Mouse (Mus musculus): Measurements from ENCODE around the gene Cacnb2.
A peak's percentile ranks its signal among the peaks of the same experiment; 100 is the strongest.

Gene Cacnb2

GRCm38 (mm10) chr2:14801446-14802046 is 198.7 kb downstream of the Cacnb2 start:
- DNase-seq = no peak

GRCm38 (mm10) chr2:14807650-14808347 is 204.9 kb downstream of the Cacnb2 start:
- no peak for DNase-seq

- no peak for DNase-seq
Observed at GRCm38 (mm10) chr2:14814977-14815376, 212.1 kb downstream of the Cacnb2 start.

GRCm38 (mm10) chr2:14818651-14819050 is 215.8 kb downstream of the Cacnb2 start:
- DNase-seq = no peak

- no peak for DNase-seq
Observed at GRCm38 (mm10) chr2:14820946-14821345, 218.1 kb downstream of the Cacnb2 start.

DNA sequence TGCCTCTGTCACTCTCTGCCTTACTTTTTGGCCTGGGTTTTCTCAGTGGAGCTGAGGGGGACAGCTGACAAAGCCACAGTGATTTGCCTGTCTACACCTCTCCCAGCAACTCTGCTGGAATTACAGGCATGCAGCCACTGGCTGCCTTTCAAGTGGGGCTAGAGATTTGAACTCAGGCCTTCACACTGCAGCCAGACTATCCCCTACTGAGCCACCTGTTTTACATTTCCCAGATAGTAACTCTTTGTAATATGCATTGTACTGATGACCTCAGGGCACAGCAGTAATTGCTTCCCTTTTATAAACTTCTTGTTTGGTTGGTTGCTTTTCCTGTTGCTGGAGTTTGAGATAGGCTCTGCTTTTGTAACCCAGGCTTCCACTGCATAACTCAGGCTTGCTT is 220.2 kb downstream of the Cacnb2 start:
- no peak for DNase-seq

- DNase-seq = no peak
Observed at GRCm38 (mm10) chr2:14823816-14824348, 221.0 kb downstream of the Cacnb2 start.

DNA sequence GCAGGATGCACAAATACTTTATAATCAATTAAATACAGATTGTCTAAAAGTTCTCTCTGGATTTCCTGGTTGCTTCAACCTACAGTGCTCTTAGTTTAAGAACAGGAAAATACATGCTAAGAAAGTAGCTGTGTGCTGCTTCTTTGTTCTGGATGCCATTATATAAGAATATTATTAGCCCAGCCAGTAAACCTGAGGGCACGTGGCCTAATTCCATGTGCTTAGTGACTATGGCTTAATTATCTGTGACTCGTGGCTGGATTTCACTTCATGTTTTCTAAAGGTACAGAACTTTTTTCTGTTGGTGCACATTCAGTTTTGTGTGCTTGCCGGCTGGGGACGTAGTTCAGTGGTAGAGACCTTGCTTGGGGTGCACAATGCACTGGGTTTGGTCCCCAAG is 222.3 kb downstream of the Cacnb2 start:
- DNase-seq = no peak

DNA sequence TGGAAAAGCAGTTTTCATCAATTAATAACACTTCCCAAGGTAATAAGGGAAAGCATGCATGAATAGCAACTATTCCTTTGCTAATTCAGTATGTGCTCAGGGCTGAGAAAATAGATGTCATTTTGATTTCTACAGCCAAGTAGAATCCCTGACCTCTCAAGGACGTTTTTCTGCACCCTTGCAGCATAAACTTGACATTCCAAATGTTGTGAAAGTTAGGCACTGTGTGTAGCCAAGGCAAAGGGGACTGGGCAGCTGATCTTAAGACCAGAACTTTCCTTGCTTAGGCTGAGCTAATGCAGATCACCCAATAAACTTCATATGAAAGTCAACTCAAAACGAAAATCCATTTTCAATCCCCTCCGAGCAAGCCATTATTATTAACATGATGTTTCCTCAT is 226.6 kb downstream of the Cacnb2 start:
- no peak for DNase-seq

DNA sequence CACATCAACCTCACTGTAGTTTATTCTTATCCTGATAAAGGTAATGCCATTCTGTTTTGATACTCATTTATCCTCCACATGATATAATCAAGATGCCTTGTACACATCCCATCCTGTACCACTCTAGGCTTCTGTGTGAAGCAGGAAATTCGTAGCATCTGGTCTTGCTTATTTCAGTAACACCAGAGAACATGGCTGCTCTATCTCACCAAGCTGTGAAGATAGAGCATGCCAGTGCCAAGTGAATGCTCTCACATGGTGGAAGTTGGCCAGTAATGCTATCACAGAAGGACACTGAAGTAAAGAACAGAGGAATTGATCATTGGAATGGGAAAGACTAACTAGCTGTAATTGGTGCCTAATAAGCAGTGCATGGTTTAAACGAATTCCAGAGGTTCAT is 228.4 kb downstream of the Cacnb2 start:
- DNase-seq = no peak

- DNase-seq = no peak
Observed at GRCm38 (mm10) chr2:14834700-14835317, 231.9 kb downstream of the Cacnb2 start.

GRCm38 (mm10) chr2:14841272-14841671 is 238.4 kb downstream of the Cacnb2 start:
- no peak for DNase-seq

GRCm38 (mm10) chr2:14846727-14847126 is 243.8 kb downstream of the Cacnb2 start:
- DNase-seq = no peak

DNA sequence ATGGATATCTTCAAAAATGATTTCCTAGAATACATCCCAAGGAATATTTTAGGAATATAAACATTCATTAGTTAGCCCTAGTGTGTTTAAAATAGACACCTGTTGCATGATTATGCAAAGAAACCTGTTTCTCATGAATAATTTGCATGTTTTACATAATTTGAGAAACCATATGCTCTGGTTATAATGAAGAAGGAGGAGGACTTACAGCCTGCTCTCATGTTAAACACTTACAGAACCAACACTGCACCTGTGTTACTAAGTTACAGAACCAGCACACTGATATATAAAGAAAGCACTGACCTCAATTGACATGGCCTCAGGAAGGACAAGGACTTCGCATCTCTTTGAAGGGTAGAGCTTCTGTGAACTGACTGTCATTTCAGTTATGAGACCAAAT is 244.3 kb downstream of the Cacnb2 start:
- DNase-seq = no peak

- no peak for DNase-seq
Observed at GRCm38 (mm10) chr2:14850831-14851230, 247.9 kb downstream of the Cacnb2 start.

- DNase-seq = no peak
Observed at GRCm38 (mm10) chr2:14851383-14851782, 248.5 kb downstream of the Cacnb2 start.

DNA sequence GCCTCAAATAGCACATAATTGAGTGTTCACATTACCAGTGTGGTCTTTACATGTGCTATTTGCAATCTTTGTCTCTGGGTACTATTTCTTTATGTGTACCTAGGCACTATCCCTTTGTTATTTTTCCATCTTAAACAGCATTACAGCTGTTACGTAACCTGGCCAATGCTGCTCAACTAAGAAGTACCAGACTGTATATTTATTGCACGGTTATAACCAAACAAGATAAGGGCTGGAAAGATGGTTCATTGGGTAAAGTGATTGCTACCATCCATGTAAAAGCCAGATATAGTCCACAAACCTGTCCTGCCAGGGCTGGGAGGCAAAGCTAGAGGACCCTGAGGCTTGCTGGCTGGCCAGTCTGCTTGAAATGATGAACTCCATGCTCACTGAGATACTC is 251.2 kb downstream of the Cacnb2 start:
- DNase-seq = no peak

DNA sequence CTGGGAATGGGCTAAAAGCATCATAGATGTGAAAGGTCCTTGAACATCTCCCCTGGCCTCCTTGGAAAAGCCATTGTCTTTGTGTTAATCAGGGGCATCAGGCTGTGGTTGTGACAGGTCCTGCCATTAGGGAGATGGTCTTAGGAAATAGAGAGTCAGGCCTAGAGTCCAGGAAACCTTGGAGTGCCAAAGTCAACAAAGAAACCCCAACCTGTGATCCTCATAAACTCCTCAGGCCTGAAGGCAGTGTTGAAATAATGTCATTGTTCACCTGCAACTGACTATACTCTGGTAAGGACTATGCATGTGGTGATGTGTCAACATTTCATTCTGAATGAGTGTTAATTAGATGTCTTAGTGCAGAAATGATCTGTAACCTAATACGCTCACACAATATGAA is 255.4 kb downstream of the Cacnb2 start:
- no peak for DNase-seq

DNA sequence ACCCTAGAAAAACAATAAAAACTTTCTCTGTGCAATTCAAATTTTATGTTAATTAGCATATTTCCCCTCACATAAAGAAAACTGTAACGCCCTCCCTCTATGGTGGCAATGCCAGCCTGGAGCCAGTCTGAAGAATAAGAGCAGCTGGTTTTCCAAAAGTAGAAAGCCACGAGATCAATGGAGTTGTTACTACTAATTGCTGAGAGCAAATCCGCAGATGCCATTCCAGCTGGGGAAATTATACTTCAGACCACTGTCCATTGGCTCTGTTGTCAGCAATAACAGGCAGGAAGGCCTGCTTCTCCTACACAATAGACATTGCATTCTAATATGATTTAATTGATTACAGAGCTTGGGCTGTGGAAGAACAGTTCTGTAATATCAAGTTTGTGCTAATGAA is 257.5 kb downstream of the Cacnb2 start:
- DNase-seq = no peak

DNA sequence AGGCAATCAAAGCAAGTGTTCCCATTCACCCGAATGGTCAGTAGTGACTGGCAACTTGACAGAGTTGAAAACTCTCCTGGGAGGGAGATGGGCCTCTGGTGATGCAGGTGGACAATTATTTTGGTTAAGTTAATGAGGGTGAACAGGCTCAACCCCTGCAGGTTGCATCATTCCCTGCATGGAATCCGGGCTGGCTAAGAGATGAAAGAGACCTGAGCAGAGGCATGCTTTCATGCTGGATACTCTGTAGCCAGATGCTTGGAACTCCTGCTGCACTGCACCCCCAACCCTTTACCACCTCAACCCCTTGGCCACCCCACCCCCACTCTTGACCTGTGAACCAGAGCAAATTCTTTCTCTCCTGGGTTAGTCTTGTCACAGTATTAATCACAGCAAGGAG is 258.7 kb downstream of the Cacnb2 start:
- no peak for DNase-seq

GRCm38 (mm10) chr2:14862981-14863380 is 260.1 kb downstream of the Cacnb2 start:
- no peak for DNase-seq

DNA sequence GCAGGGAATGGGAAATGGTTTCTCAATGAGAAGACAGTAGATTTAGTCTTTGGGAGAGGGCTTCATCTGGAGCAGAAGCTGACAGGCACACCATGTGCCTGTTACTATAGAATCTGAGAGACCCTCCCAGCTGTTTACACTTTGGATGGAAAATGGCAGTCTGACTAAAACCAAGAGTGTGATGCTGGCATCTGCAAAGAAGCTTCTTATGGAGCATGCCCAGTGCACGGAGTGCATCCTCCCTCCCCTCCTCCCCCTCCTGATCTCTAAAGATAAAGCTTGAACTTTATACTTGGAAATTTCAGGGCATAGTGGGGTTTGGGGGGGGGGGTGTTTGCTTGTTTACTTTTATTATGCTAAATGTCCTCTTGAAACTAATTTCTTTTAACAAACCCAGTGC is 270.2 kb downstream of the Cacnb2 start:
- no peak for DNase-seq

- peak; percentile 45 for DNase-seq
Observed at GRCm38 (mm10) chr2:14873701-14874181, 270.9 kb downstream of the Cacnb2 start.

All from right cerebral cortex, postnatal 25 days (tissue).